Mouse (Mus musculus): ENCODE measurements at regions not wholly inside any gene's neighbourhood (a gene's known extent, or its start where the extent isn't known, plus 50 kb on each side); places are given as distances from the start of the nearest gene placed in this dataset.

GRCm38 (mm10) chr2:178709192-178709881 is 279.0 kb downstream of the Cdh26 start:
- H3K9ac ChIP-seq (ENCODE audit: insufficient read depth, low read depth): no peak overlapping the region
- H3K4me3 ChIP-seq (replicated peaks in 1 of 3; ENCODE audit: low read depth in 2 of 3, low read length in 2 of 3, poor library complexity in 1 of 3): no peak overlapping the region
- TF ChIP-seq CHD1 (IDR thresholded peaks at IDR 0.05; ENCODE audit: low read depth, low read length) (no peak), JUND (conservative IDR thresholded peaks at IDR 0.05; ENCODE audit: low read depth, low read length) (no peak), MXI1 (IDR thresholded peaks at IDR 0.05; ENCODE audit: low read depth, low read length) (no peak), ZKSCAN1 (IDR thresholded peaks at IDR 0.05; ENCODE audit: borderline replicate concordance, low read depth, low read length) (no peak)
- H3K36me3 ChIP-seq (replicated peaks in 1 of 2; ENCODE audit: control insufficient read depth in 1 of 2, insufficient read depth in 1 of 2, low read length in 1 of 2): no peaks in the 10 kb centered on the region
- in situ Hi-C loops (cut with MboI; ENCODE audit: low pct_ligation_motif_present, low pct_unique_long_range_greater_than_20kb, low sequenced_read_pairs): no loop called here
- peaks cover 91% of the 10 kb centered on the region for H3K9me3 ChIP-seq (replicated peaks; ENCODE audit: low read length)
- no peaks in the 10 kb centered on the region for H3K27me3 ChIP-seq (replicated peaks)
- H3K79me2 ChIP-seq (replicated peaks; ENCODE audit: control insufficient read depth, extremely low read depth, insufficient read depth, poor library complexity, severe bottlenecking): no peaks in the 10 kb centered on the region
- H3K27ac ChIP-seq (ENCODE audit: insufficient read depth, low read depth): no peak overlapping the region
- no peak overlapping the region for H3K4me2 ChIP-seq (ENCODE audit: insufficient read depth, low read depth, poor library complexity, severe bottlenecking)
- no peak for DNase-seq (ENCODE audit: extremely low read depth)
- dilution Hi-C loops (cut with MboI; ENCODE audit: extremely low pct_ligation_motif_present, extremely low pct_unique_long_range_greater_than_20kb, low sequenced_read_pairs): no loop called here
- H3K4me1 ChIP-seq (ENCODE audit: control insufficient read depth in 1 of 2, insufficient read depth in 2 of 2): no peaks in the 10 kb centered on the region

- Histone ChIP-seq H3K36me3 (replicated peaks in 1 of 2; ENCODE audit: control insufficient read depth in 1 of 2, insufficient read depth in 1 of 2, low read length in 1 of 2) (no peaks in the 10 kb centered on the region), H3K4me1 (ENCODE audit: control insufficient read depth in 1 of 2, insufficient read depth in 2 of 2) (no peaks in the 10 kb centered on the region), H3K9me3 (replicated peaks; ENCODE audit: low read length) (peaks cover 91% of the 10 kb centered on the region), H3K9ac (ENCODE audit: insufficient read depth, low read depth) (no peak overlapping the region), H3K4me3 (replicated peaks in 1 of 3; ENCODE audit: low read depth in 2 of 3, low read length in 2 of 3, poor library complexity in 1 of 3) (no peak overlapping the region), H3K4me2 (ENCODE audit: insufficient read depth, low read depth, poor library complexity, severe bottlenecking) (no peak overlapping the region), H3K27me3 (replicated peaks) (no peaks in the 10 kb centered on the region), H3K79me2 (replicated peaks; ENCODE audit: control insufficient read depth, extremely low read depth, insufficient read depth, poor library complexity, severe bottlenecking) (no peaks in the 10 kb centered on the region), H3K27ac (ENCODE audit: insufficient read depth, low read depth) (no peak overlapping the region)
- in situ Hi-C loops (cut with MboI; ENCODE audit: low pct_ligation_motif_present, low pct_unique_long_range_greater_than_20kb, low sequenced_read_pairs) (no loop called here), dilution Hi-C loops (cut with MboI; ENCODE audit: extremely low pct_ligation_motif_present, extremely low pct_unique_long_range_greater_than_20kb, low sequenced_read_pairs) (no loop called here)
- DNase-seq (ENCODE audit: extremely low read depth): no peak
- TF ChIP-seq MAX (IDR thresholded peaks at IDR 0.05; ENCODE audit: low read length) (no peak), NRF1 (IDR thresholded peaks at IDR 0.05; ENCODE audit: low read depth, low read length) (no peak), POLR2AphosphoS2 (IDR thresholded peaks at IDR 0.05; ENCODE audit: low read depth, low read length) (no peak), ZKSCAN1 (IDR thresholded peaks at IDR 0.05; ENCODE audit: borderline replicate concordance, low read depth, low read length) (no peak), MAFK (IDR thresholded peaks at IDR 0.05; ENCODE audit: insufficient replicate concordance, low read length) (no peak), GABPA (IDR thresholded peaks at IDR 0.05; ENCODE audit: insufficient replicate concordance, low read depth, low read length) (no peak), CTCF (conservative IDR thresholded peaks at IDR 0.05 in 1 of 2, IDR thresholded peaks at IDR 0.05 in 1 of 2; ENCODE audit: low read depth in 2 of 2, low read length in 2 of 2) (no peak), IRF4 (IDR thresholded peaks at IDR 0.05; ENCODE audit: low read depth, low read length) (no peak), SIN3A (IDR thresholded peaks at IDR 0.05; ENCODE audit: low read length) (no peak), BHLHE40 (IDR thresholded peaks at IDR 0.05; ENCODE audit: low read depth, low read length) (no peak), ZNF384 (IDR thresholded peaks at IDR 0.05; ENCODE audit: low read depth, low read length) (no peak), MYC (IDR thresholded peaks at IDR 0.05; ENCODE audit: low read depth, low read length) (no peak), ZMIZ1 (IDR thresholded peaks at IDR 0.05; ENCODE audit: low read depth, low read length) (no peak), USF2 (conservative IDR thresholded peaks at IDR 0.05; ENCODE audit: low read depth, low read length) (no peak), JUND (conservative IDR thresholded peaks at IDR 0.05; ENCODE audit: low read depth, low read length) (no peak), MAZ (IDR thresholded peaks at IDR 0.05; ENCODE audit: low read depth, low read length) (no peak), E2F4 (IDR thresholded peaks at IDR 0.05; ENCODE audit: insufficient replicate concordance, low read depth, low read length) (no peak), POLR2A (IDR thresholded peaks at IDR 0.05; ENCODE audit: low read depth, low read length) (no peak), MEF2A (IDR thresholded peaks at IDR 0.05; ENCODE audit: borderline replicate concordance, low read depth, low read length) (no peak)
Observed at GRCm38 (mm10) chr2:178710001-178710400, 279.7 kb downstream of the Cdh26 start.
